20 mouse cellular contexts compared by ENCODE assay signal in genomic region chr17:32258869-32259268, GRCm38 (mm10). TPM values are rescaled to one million over a fixed set of nuclear protein-coding genes. Genes with fewer than 3 reads are reported as not detected.
DNase-seq lines count a peak whose midpoint lies in the region; ATAC-seq and TF ChIP-seq lines count a peak whose summit lies in the region.
"Had no signal": no experiment of that assay in that cellular context is flagged by ENCODE, and none has a peak within 500 bp of the region (broad histone marks: within the 10 kb centered on the region; RNA-seq: fewer than 3 reads in every experiment).

No protein-coding gene starts in this region.

- 94% methylated on average over 2 of the region's 2 CpGs for WGBS in embryonic facial prominence, embryonic 14.5 days
- 95% methylated on average over 2 of the region's 2 CpGs for WGBS in embryonic facial prominence, embryonic 10.5 days
- WGBS in liver, embryonic 14.5 days (ENCODE audit: insufficient replicate concordance): 62% methylated on average over 2 of the region's 2 CpGs

- DNase-seq in embryonic facial prominence, embryonic 14.5 days (ENCODE audit: low spot score): peak; percentile 19
- DNase-seq in embryonic facial prominence, embryonic 10.5 days (ENCODE audit: low spot score): no peak
- no peak for DNase-seq in layer of hippocampus, adult 2 months (ENCODE audit: low spot score in 2 of 2)
- no peak for DNase-seq in layer of hippocampus, postnatal 25 days (ENCODE audit: extremely low spot score in 1 of 2, low spot score in 1 of 2)
- DNase-seq in R1 (ENCODE audit: low read depth, low spot score): peak; percentile 34
- no peak for DNase-seq in liver, embryonic 14.5 days (ENCODE audit: low read depth in 3 of 3, low spot score in 3 of 3)
- DNase-seq in adrenal gland, adult 8-10 months: no peak
- DNase-seq: adrenal gland, postnatal 14 days; cerebellum, adult 11-12 months; cerebellum, postnatal 14 days; forebrain, postnatal 0 days; kidney, adult 11 months; kidney, postnatal 4 days; lung, postnatal 10 days; retina, postnatal 1 day had no signal

- no peak for ATAC-seq in embryonic facial prominence, embryonic 14.5 days (ENCODE audit: low read depth)
- ATAC-seq in liver, embryonic 14.5 days (ENCODE audit: insufficient read depth): no peak
- ATAC-seq in erythroid progenitor cell, adult 5-6 weeks (replicated peaks; ENCODE audit: low FRiP score, poor library complexity, severe bottlenecking): no peak
- ATAC-seq: forebrain, postnatal 0 days had no signal

- no peak overlapping the region for H3K27ac ChIP-seq in embryonic facial prominence, embryonic 14.5 days (replicated peaks; ENCODE audit: low read depth, low read length)
- no peak overlapping the region for H3K27ac ChIP-seq in embryonic facial prominence, embryonic 10.5 days (replicated peaks)
- no peak overlapping the region for H3K27ac ChIP-seq in layer of hippocampus, adult 2 months
- H3K27ac ChIP-seq in liver, embryonic 14.5 days: no peak overlapping the region
- H3K27ac ChIP-seq: embryonic facial prominence, embryonic 15.5 days; forebrain, embryonic 10.5 days; hindbrain, embryonic 14.5 days had no signal

- H3K36me3 ChIP-seq in embryonic facial prominence, embryonic 14.5 days (ENCODE audit: control insufficient read depth, insufficient read depth, low read length): no peaks in the 10 kb centered on the region
- H3K36me3 ChIP-seq in embryonic facial prominence, embryonic 10.5 days (replicated peaks): peaks cover 13% of the 10 kb centered on the region; the same call in 1 of the 2 replicates
- no peaks in the 10 kb centered on the region for H3K36me3 ChIP-seq in liver, embryonic 14.5 days (replicated peaks; ENCODE audit: control insufficient read depth, insufficient read depth, low read depth)
- H3K36me3 ChIP-seq: embryonic facial prominence, embryonic 15.5 days had no signal

- no peak overlapping the region for H3K4me3 ChIP-seq in embryonic facial prominence, embryonic 14.5 days (ENCODE audit: low read depth, low read length)
- no peak overlapping the region for H3K4me3 ChIP-seq in embryonic facial prominence, embryonic 10.5 days
- no peak overlapping the region for H3K4me3 ChIP-seq in layer of hippocampus, adult 2 months
- H3K4me3 ChIP-seq in liver, embryonic 14.5 days (ENCODE audit: insufficient read depth in 1 of 2, low read depth in 2 of 2, low read length in 2 of 2): no peak overlapping the region
- H3K4me3 ChIP-seq: embryonic facial prominence, embryonic 15.5 days; forebrain, embryonic 10.5 days had no signal

- no peak overlapping the region for H3K9ac ChIP-seq in embryonic facial prominence, embryonic 14.5 days (ENCODE audit: low read depth, low read length)
- no peak overlapping the region; the same call in 1 of the 2 replicates for H3K9ac ChIP-seq in liver, embryonic 14.5 days (replicated peaks)
- H3K9ac ChIP-seq: embryonic facial prominence, embryonic 15.5 days; forebrain, postnatal 0 days; hindbrain, embryonic 14.5 days had no signal

- H3K4me1 ChIP-seq in embryonic facial prominence, embryonic 14.5 days (ENCODE audit: control insufficient read depth, insufficient read depth, low read length): no peaks in the 10 kb centered on the region
- peaks cover 13% of the 10 kb centered on the region; the same call in 1 of the 2 replicates for H3K4me1 ChIP-seq in embryonic facial prominence, embryonic 10.5 days
- peaks cover 10 to 14% of the 10 kb centered on the region in 2 experiments for H3K4me1 ChIP-seq in liver, embryonic 14.5 days (replicated peaks; ENCODE audit: control insufficient read depth in 2 of 2, insufficient read depth in 2 of 2, low read length in 1 of 2)

- H3K27me3 ChIP-seq in embryonic facial prominence, embryonic 14.5 days (replicated peaks; ENCODE audit: control insufficient read depth, insufficient read depth, low read length): no peaks in the 10 kb centered on the region
- no peaks in the 10 kb centered on the region for H3K27me3 ChIP-seq in embryonic facial prominence, embryonic 10.5 days (replicated peaks; ENCODE audit: low read depth, poor library complexity, severe bottlenecking)
- no peaks in the 10 kb centered on the region for H3K27me3 ChIP-seq in liver, embryonic 14.5 days (ENCODE audit: control insufficient read depth, insufficient read depth, low read length)
- H3K27me3 ChIP-seq: embryonic facial prominence, embryonic 15.5 days; megakaryocyte, embryonic 14.5 days had no signal

- no peak for TF ChIP-seq EP300 in liver, embryonic 14.5 days (IDR thresholded peaks at IDR 0.05; ENCODE audit: low read depth)

- peak; percentile 16 for TF ChIP-seq CTCF in layer of hippocampus, adult 2 months (conservative IDR thresholded peaks at IDR 0.05)
- TF ChIP-seq CTCF in liver, embryonic 14.5 days (IDR thresholded peaks at IDR 0.05; ENCODE audit: low read depth): peak; percentile 45; the same call in 1 of the 2 replicates

- H3K9me3 ChIP-seq in embryonic facial prominence, embryonic 14.5 days (ENCODE audit: control insufficient read depth, low read length): no peaks in the 10 kb centered on the region
- no peaks in the 10 kb centered on the region for H3K9me3 ChIP-seq in embryonic facial prominence, embryonic 10.5 days
- no peaks in the 10 kb centered on the region for H3K9me3 ChIP-seq in liver, embryonic 14.5 days (ENCODE audit: control insufficient read depth, low read length)
- H3K9me3 ChIP-seq: embryonic facial prominence, embryonic 15.5 days; forebrain, embryonic 10.5 days; megakaryocyte, embryonic 14.5 days had no signal

- no peak overlapping the region for H3K4me2 ChIP-seq in embryonic facial prominence, embryonic 14.5 days (ENCODE audit: low read depth, low read length)
- H3K4me2 ChIP-seq in liver, embryonic 14.5 days (ENCODE audit: low read depth): no peak overlapping the region; the same call in 1 of the 2 replicates
- H3K4me2 ChIP-seq: embryonic facial prominence, embryonic 15.5 days; hindbrain, embryonic 14.5 days had no signal

RNA-seq across cellular contexts. Expression of gene Brd4, which starts 25.7 kb away (rescaled TPM):
- polyA plus RNA-seq in embryonic facial prominence, embryonic 14.5 days (2014; fragmentation: Nextera tagmentation; extraction: Ambion mirVana): 87.5 and 89.8 TPM in 2 replicates
- 116 and 122 TPM in 2 replicates for polyA plus RNA-seq in embryonic facial prominence, embryonic 10.5 days (2016; fragmentation: Nextera tagmentation; extraction: Ambion mirVana)
- 100 to 1,000 TPM; 103 to 121 TPM for total RNA-seq in layer of hippocampus, adult 2 months (2021)
- 100 to 1,000 TPM; 104 to 117 TPM for total RNA-seq in layer of hippocampus, postnatal 25 days (2021)
- polyA plus RNA-seq in liver, embryonic 14.5 days (2012; rRNA removed): 11.9 and 15.0 TPM in 2 replicates
- polyA plus RNA-seq in liver, embryonic 14.5 days (2014; fragmentation: Nextera tagmentation; extraction: Ambion mirVana): 26.4 and 33.0 TPM in 2 replicates
- total RNA-seq in adrenal gland, adult 8-10 months (2022): 100 to 1,000 TPM in 3 of 4 experiments, 10 to 100 TPM in 1; 95.4 to 135 (median 109) TPM
- total RNA-seq in erythroid progenitor cell, adult 5-6 weeks (2015; ENCODE audit: low replicate concordance): 116 and 144 TPM in 2 replicates
- total RNA-seq in erythroid progenitor cell, adult 5-6 weeks (2017; ENCODE audit: low replicate concordance): 61.8 and 82.5 TPM in 2 replicates

Comparison
In these comparisons a context has a peak if more than half of its experiments do, and no peak if none do; other contexts are left out.
1. DNase-seq: peak in embryonic facial prominence, embryonic 14.5 days (single experiment) and R1 (single experiment); none in embryonic facial prominence, embryonic 10.5 days (single experiment), layer of hippocampus, adult 2 months (0 of 2), layer of hippocampus, postnatal 25 days (0 of 2), liver, embryonic 14.5 days (0 of 3) and adrenal gland, adult 8-10 months (single experiment).